Mouse (Mus musculus): ENCODE data around the gene Hoxc9. TPM values are rescaled to one million over a fixed set of nuclear protein-coding genes. Genes with fewer than 3 reads are reported as not detected.
A peak's percentile ranks its signal among the peaks of the same experiment; 100 is the strongest.

Hoxc9 gene
- polyA plus RNA-seq, 1 experiment from 2014 or later, result not detected

- peaks cover 19% of the 10 kb centered on the region for H3K4me1 ChIP-seq (replicated peaks)
These were observed 3.7 kb downstream of the Hoxc9 start for GRCm38 (mm10) chr15:102979936-102980335.

DNA sequence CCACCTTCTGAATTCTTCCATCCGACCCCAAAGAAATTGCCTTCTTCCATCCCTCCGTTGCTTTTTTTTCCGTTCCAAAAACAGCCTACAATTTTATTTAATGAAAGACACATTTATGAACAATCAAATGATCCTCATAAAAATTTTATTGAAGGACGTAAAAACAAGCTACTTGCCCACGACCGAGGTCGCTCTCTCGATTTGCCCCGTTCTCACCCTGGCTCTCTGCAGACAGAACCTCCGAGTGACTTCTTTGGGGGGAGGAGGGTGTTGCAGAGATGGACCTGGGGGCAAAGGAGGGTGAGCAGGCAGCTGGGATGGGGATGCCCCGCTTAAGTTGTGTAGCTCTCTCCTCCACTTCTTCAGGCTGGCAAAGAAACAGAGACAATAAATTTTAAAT, 4.1 kb downstream of the Hoxc9 start:
- WGBS, result 5% methylated on average over 11 of the region's 11 CpGs
- no peak overlapping the region for H3K4me3 ChIP-seq
- ATAC-seq (replicated peaks; ENCODE audit: insufficient number of reproducible peaks, insufficient read depth, low FRiP score, low read depth), result no peak
- peaks cover 19% of the 10 kb centered on the region for H3K4me1 ChIP-seq (replicated peaks)
- H3K4me2 ChIP-seq, result no peak overlapping the region
- H3K9me3 ChIP-seq (replicated peaks), result no peaks in the 10 kb centered on the region
- peaks cover 100% of the 10 kb centered on the region for H3K27me3 ChIP-seq
- H3K27ac ChIP-seq, result no peak overlapping the region
- no peaks in the 10 kb centered on the region for H3K36me3 ChIP-seq
- no peak overlapping the region for H3K9ac ChIP-seq

More at GRCm38 (mm10) chr15:102979936-102980335, 3.7 kb downstream of the Hoxc9 start:
- no peak overlapping the region for H3K9ac ChIP-seq
- no peak overlapping the region for H3K4me3 ChIP-seq
- H3K4me2 ChIP-seq, result no peak overlapping the region
- ATAC-seq (replicated peaks; ENCODE audit: insufficient number of reproducible peaks, insufficient read depth, low FRiP score, low read depth), result no peak
- no peaks in the 10 kb centered on the region for H3K9me3 ChIP-seq (replicated peaks)
- H3K27me3 ChIP-seq, result peaks cover 100% of the 10 kb centered on the region
- WGBS, result 0% methylated on average over 1 of the region's 1 CpGs
- no peak overlapping the region for H3K27ac ChIP-seq
- H3K36me3 ChIP-seq, result no peaks in the 10 kb centered on the region

- Histone ChIP-seq H3K27me3 (peaks cover 100% of the 10 kb centered on the region), H3K9ac (no peak overlapping the region), H3K27ac (no peak overlapping the region), H3K36me3 (no peaks in the 10 kb centered on the region), H3K4me2 (no peak overlapping the region), H3K4me1 (replicated peaks) (peaks cover 19% of the 10 kb centered on the region), H3K4me3 (peak overlapping the region; percentile 32; the same call in 1 of the 2 replicates), H3K9me3 (replicated peaks) (no peaks in the 10 kb centered on the region)
- ATAC-seq (replicated peaks; ENCODE audit: insufficient number of reproducible peaks, insufficient read depth, low FRiP score, low read depth), result no peak
- WGBS, result 0% methylated on average over 14 of the region's 14 CpGs
These were observed 4.7 kb downstream of the Hoxc9 start for GRCm38 (mm10) chr15:102980912-102981311.

DNA sequence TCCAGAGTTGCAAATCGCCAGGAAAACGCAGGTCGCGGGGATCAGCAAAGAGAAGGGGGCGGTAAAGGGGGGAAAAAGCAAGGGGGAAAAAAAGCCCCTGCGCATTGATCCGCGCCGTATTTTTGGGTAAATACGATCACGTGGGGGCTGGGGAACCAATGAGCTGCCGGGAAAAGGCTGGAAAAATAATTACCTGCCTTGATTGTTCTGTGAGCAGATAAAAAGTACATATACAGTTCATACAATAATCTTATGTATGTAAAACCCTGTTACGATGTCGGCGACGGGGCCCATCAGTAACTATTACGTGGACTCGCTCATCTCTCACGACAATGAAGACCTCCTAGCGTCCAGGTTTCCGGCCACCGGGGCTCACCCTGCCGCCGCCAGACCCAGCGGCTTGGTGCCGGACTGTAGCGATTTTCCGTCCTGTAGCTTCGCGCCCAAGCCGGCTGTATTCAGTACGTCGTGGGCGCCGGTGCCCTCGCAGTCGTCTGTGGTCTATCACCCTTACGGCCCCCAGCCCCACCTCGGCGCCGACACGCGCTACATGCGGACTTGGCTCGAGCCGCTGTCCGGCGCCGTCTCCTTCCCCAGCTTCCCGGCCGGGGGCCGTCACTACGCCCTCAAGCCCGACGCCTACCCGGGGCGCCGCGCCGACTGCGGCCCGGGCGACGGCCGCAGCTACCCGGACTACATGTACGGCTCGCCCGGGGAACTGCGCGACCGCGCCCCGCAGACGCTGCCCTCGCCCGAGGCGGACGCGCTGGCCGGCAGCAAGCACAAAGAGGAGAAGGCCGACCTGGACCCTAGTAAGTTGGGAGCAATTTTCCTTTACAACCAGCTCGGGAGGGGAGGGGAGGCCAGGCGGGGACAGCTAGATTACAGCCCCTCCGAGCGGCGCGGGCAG, 5.4 kb downstream of the Hoxc9 start:
- H3K9me3 ChIP-seq (replicated peaks), result no peaks in the 10 kb centered on the region
- no peak; the same call in 1 of the 2 replicates for ATAC-seq (replicated peaks; ENCODE audit: insufficient number of reproducible peaks, insufficient read depth, low FRiP score, low read depth)
- H3K27me3 ChIP-seq, result peaks cover 100% of the 10 kb centered on the region
- H3K9ac ChIP-seq, result no peak overlapping the region
- WGBS, result under 1% methylated on average over 88 of the region's 88 CpGs
- peaks cover 19% of the 10 kb centered on the region for H3K4me1 ChIP-seq (replicated peaks)
- H3K4me3 ChIP-seq, result peak overlapping the region; percentile 32
- no peaks in the 10 kb centered on the region for H3K36me3 ChIP-seq
- H3K4me2 ChIP-seq, result peak overlapping the region; percentile 37
- no peak overlapping the region for H3K27ac ChIP-seq

DNA sequence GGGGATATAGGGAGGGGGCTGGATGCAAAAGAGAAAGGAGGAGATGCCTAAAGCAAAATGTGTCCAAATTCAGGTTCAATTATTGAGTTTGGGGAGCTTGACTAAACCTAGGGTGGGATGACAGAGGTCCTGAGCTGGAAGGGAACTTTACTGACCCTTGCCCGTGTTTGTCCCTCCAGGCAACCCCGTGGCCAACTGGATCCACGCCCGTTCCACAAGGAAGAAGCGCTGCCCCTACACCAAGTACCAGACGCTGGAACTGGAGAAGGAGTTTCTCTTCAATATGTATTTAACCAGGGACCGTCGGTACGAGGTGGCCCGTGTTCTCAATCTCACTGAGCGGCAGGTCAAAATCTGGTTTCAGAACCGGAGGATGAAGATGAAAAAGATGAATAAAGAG, 7.5 kb downstream of the Hoxc9 start:
- H3K4me1 ChIP-seq (replicated peaks), result peaks cover 13% of the 10 kb centered on the region
- ATAC-seq (replicated peaks; ENCODE audit: insufficient number of reproducible peaks, insufficient read depth, low FRiP score, low read depth), result no peak
- WGBS, result 6% methylated on average over 12 of the region's 12 CpGs
- H3K4me2 ChIP-seq, result no peak overlapping the region
- no peaks in the 10 kb centered on the region for H3K9me3 ChIP-seq (replicated peaks)
- no peak overlapping the region for H3K27ac ChIP-seq
- peaks cover 100% of the 10 kb centered on the region for H3K27me3 ChIP-seq
- H3K4me3 ChIP-seq, result no peak overlapping the region
- H3K36me3 ChIP-seq, result no peaks in the 10 kb centered on the region
- no peak overlapping the region for H3K9ac ChIP-seq

DNA sequence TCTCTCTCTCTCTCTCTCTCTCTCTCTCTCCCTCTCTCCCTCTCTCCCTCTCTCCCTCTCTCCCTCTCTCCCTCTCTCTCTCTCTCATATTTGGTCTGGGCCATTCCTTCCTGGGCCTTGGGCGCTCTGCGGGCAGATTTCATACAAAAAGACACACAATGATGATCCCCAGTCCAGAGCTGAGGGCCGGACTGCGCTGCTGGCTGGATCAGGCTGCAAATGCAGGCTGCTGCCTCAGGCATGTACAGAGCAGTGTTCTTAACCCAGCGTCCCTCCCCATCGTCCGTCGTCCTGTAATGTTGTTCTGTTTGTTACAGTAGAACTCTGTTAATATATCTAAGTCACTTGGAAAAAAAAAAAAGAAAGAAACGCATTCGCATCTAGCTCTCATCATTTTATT, 8.3 kb downstream of the Hoxc9 start:
- H3K36me3 ChIP-seq, result no peaks in the 10 kb centered on the region
- no peak overlapping the region for H3K9ac ChIP-seq
- no peaks in the 10 kb centered on the region for H3K9me3 ChIP-seq (replicated peaks)
- no peak overlapping the region for H3K27ac ChIP-seq
- H3K4me2 ChIP-seq, result no peak overlapping the region
- ATAC-seq (replicated peaks; ENCODE audit: insufficient number of reproducible peaks, insufficient read depth, low FRiP score, low read depth), result no peak
- H3K4me1 ChIP-seq (replicated peaks), result peaks cover 13% of the 10 kb centered on the region
- peaks cover 100% of the 10 kb centered on the region for H3K27me3 ChIP-seq
- WGBS, result 3% methylated on average over 10 of the region's 10 CpGs
- H3K4me3 ChIP-seq, result no peak overlapping the region

DNA sequence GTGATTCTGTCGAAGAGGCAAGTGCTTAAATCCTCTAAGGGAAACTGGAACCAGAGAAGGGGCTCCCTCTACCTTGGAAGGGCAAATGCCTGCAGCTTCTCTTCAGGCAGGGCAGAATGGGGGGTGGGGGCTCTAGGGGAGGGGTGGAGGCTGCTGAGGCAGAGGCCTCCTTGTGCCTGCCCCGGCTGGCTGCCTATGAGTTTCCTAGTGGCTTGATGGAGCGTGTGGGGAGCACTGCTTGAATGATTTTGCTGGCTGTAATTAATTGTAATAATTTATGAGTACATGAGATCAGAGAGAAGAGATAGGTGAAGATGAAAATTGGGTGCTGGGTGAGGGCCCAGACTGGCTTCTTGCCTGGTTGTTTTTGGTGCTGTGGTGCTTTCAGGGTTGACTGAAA, 8.7 kb downstream of the Hoxc9 start:
- no peak for ATAC-seq (replicated peaks; ENCODE audit: insufficient number of reproducible peaks, insufficient read depth, low FRiP score, low read depth)

DNA sequence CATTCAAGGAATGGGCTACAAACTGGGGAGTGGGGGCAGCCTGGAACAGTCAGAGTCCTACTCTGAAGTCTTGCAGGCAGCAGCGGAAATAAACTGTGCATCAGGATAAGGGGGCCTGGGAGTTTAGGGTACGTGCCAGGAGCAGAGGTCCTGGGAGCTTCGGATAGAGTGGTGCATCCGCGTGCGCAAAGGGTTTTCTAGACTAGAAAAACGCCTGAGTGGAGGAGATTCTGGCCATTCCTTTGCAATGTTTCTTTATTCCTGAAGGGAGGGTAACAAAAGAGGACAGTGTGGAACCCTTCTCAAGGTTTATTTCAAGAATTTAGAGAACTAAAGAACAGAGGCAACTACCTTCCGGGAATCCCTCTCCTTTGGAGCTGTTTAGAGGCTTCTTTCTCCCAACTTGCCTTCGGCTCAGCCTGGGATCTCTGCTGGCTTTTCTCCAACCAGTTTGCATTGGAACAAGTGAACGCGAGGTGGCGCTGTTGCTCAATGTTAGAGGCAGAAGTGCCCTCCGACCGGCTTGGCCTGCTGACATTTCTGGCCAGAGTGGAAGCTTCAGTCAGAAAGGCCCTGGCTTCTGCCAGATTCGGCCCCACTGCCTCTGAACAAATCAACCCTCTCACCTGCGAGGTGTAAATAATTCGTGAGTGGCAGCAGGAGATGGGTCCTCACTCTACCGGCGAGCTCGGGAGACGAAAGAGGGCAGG, 11.0 kb downstream of the Hoxc9 start:
- H3K9me3 ChIP-seq (replicated peaks), result no peaks in the 10 kb centered on the region
- WGBS, result 4% methylated on average over 21 of the region's 21 CpGs
- 0 out of 2 replicates have a peak overlapping the region, but pooled peaks have one; percentile 1 for H3K4me3 ChIP-seq
- H3K27ac ChIP-seq, result no peak overlapping the region
- H3K27me3 ChIP-seq, result peaks cover 98% of the 10 kb centered on the region
- H3K36me3 ChIP-seq, result no peaks in the 10 kb centered on the region
- no peak overlapping the region for H3K9ac ChIP-seq
- peak; percentile 35; the same call in 1 of the 2 replicates for ATAC-seq (replicated peaks; ENCODE audit: insufficient number of reproducible peaks, insufficient read depth, low FRiP score, low read depth)
- peaks cover 7% of the 10 kb centered on the region for H3K4me1 ChIP-seq (replicated peaks)
- H3K4me2 ChIP-seq, result no peak overlapping the region

More for the DNA sequence above, 8.7 kb downstream of the Hoxc9 start:
- Histone ChIP-seq H3K27ac (no peak overlapping the region), H3K4me2 (no peak overlapping the region), H3K36me3 (no peaks in the 10 kb centered on the region), H3K9ac (no peak overlapping the region), H3K9me3 (replicated peaks) (no peaks in the 10 kb centered on the region), H3K27me3 (peaks cover 100% of the 10 kb centered on the region), H3K4me1 (replicated peaks) (peaks cover 13% of the 10 kb centered on the region), H3K4me3 (no peak overlapping the region)
- whole genome bisulfite sequencing, result 7% methylated on average over 3 of the region's 3 CpGs

- H3K36me3 ChIP-seq, result no peaks in the 10 kb centered on the region
- ATAC-seq (replicated peaks; ENCODE audit: insufficient number of reproducible peaks, insufficient read depth, low FRiP score, low read depth), result no peak
- H3K4me1 ChIP-seq (replicated peaks), result peaks cover 7% of the 10 kb centered on the region; the same call in 1 of the 2 replicates
- H3K27ac ChIP-seq, result no peak overlapping the region
- H3K4me2 ChIP-seq, result no peak overlapping the region
- 25% methylated on average over 5 of the region's 5 CpGs for WGBS
- H3K4me3 ChIP-seq, result no peak overlapping the region
- H3K9ac ChIP-seq, result no peak overlapping the region
- H3K27me3 ChIP-seq, result peaks cover 98% of the 10 kb centered on the region
- no peaks in the 10 kb centered on the region for H3K9me3 ChIP-seq (replicated peaks)
These were observed 11.8 kb downstream of the Hoxc9 start for GRCm38 (mm10) chr15:102988078-102988477.

DNA sequence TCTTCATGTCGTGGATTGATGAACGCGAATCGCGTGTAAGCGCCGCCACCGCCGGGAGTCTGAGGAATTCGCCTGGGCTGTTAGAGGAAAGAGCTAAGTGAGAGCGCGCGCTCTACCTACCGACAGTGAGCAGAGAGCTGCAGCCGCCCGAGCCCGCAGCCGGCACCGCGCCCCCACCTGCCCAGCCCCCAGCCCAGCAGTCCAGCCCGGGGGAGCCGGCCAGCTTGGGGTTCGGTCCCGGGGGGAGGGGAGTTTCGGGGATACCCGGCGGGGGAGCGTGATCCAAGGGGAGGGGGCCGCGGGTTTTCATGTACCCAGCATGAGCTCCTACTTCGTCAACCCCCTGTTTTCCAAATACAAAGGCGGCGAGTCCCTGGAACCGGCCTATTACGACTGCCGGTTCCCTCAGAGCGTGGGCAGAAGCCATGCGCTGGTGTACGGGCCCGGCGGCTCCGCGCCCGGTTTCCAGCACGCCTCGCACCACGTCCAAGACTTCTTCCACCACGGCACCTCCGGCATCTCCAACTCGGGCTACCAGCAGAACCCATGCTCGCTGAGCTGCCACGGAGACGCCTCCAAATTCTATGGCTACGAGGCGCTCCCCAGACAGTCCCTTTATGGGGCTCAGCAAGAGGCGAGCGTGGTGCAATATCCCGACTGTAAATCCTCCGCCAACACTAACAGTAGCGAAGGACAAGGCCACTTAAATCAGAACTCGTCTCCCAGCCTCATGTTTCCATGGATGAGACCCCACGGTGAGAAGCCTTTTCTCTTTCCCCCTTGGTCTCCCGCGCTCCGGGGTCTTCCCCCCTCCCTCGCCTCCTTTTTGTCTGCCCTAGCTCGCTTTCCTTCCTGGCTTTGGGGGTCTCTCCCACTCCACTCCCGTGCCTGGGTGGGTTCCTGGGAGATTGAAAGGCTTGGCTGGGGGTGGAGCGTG, 14.5 kb downstream of the Hoxc9 start, which contains the start of gene Hoxc8:
TSS of gene Hoxc8 (plus strand) at position 147 of the 937 bp plus-strand sequence.
- H3K4me1 ChIP-seq (replicated peaks), result peaks cover 7% of the 10 kb centered on the region; the same call in 1 of the 2 replicates
- H3K36me3 ChIP-seq, result no peaks in the 10 kb centered on the region
- H3K4me3 ChIP-seq, result peak within 1 kb of the TSS; percentile 15
- ATAC-seq (replicated peaks; ENCODE audit: insufficient number of reproducible peaks, insufficient read depth, low FRiP score, low read depth), result no peak
- H3K9me3 ChIP-seq (replicated peaks), result no peaks in the 10 kb centered on the region
- no peak within 1 kb of the TSS for H3K9ac ChIP-seq
- H3K4me2 ChIP-seq, result peak within 1 kb of the TSS; percentile 16; the same call in 1 of the 2 replicates
- H3K27ac ChIP-seq, result no peak within 1 kb of the TSS
- peaks cover 96% of the 10 kb centered on the region for H3K27me3 ChIP-seq
- WGBS, result 2% methylated on average over 69 of the region's 69 CpGs

Measured in heart, embryonic 15.5 days (tissue).